Mouse (Mus musculus) gastrocnemius, postnatal 10 days (tissue): Measurements from ENCODE around the gene Olfr761. TPM values are rescaled to one million over a fixed set of nuclear protein-coding genes. Genes with fewer than 3 reads are reported as not detected.
"Not testable (repeated sequence)": the region's sequence is repeated elsewhere in the genome, so short reads cannot be mapped to it uniquely, and the experiment has no call there.

Experiments used
- DNase-seq: peaks from one replicate; pipeline ENCODE4 v3.0.0; 2021; ENCODE audit warnings: mixed read lengths
- long read RNA-seq, 2 experiments: library from polyadenylated mRNA; stranded (forward); transcript quantifications; one replicate each; pipeline ENCODE4 v2.0.0; 2021
- total RNA-seq, 2 experiments: library from RNA; stranded (reverse); gene quantifications; 2 replicates each; pipeline ENCODE4 v1.2.3; 2021

The Olfr761 gene
- not detected for total RNA-seq
- long read RNA-seq, experiment 1, result 0 reads
- long read RNA-seq, experiment 2, result 0 reads

DNA sequence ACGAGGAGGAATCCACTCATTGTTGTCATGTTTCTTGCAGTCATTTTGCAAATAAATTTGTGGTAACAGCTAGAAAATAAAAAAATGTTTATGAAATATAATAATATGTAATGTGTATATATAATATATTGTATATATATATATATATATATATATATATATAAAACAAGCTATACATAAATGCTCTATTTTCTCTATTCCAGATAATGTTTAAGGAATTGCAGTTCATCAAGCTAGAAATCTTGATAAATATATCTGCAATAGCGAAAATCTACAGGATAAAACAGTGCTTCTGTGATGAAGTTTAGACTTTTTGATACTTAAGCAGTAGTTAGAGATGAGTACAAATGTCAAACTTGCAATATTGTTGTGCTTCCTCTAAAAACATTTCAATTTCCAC is at the start of gene Olfr761:
Gene Olfr761, minus strand, starts transcription at position 101 of the 400 bp plus-strand sequence.
- no peak for DNase-seq

DNA sequence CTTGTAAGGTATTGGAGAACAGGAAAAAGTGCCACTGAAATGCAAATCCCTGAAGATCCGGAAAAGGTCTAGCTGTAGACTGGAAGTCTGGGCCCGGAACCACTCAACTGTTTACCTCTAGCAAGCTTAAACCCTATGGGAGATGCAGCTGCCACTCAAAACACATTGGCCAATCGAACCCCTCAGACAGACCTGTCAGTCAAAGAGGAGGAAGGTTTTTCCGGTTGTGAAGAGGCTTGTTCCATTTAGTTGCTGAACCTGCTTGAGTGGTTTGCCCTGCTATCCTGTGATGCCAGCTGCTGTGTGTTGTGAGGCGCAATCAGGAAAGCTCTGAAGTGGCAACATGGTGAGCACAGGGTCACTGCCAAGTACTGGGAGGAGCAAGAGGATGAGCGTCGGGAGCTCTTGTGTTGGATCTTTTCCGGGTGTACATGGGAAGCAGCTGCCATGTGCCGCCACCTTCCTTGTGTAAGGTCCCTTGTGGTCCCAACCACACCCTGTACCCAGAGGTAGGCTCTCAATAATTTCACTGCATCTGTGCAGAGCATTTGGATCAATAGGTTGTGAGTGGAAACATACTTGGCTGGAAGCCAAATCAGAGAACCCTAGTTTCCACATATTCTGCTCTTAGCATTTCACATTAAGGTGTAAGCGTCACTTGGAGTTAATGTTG is 42.9 kb upstream of the Olfr761 start:
- no peak for DNase-seq

DNA sequence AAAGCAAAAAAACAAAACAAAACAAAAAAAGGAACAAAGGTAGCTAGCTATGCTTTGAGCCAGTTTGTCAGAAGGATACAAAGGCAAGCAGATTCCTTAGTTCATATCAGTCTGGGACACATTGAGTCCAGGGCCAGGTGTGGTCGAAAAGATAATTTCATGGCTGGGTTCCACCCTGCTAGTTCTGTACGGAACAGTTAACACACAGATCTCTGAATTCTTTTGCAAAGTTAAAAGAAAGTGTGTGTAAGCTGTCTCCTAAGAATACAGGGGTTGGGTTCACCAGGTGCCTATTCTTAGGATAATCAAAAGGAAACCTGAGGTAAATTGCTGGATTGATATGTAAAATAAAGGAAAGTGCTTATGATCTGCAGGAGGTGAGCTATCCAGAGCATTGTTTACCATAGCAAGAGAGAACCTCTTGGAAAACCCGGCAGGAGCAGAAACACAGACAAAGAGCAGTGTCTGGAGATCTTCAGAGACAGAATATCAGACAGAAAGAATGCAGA is 37.6 kb upstream of the Olfr761 start:
- DNase-seq, result no peak

DNA sequence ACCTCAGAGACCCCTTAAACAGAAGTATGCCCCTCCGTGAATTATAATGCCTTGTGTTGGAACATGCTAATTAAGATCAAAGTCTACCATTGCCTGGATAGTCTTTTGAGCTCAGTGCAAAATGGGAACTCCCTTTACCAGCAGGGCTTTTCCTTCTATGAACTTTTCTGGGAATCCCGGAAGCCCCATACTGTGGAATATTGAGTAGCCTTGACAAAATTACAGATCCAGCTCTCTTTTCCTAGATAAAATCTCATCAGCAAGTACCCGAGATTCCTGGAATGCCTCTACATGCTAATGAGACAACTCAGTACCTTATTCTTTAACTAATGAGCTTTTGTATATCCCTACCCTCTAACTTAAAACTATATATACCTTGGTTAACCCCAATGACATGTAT is 20.7 kb upstream of the Olfr761 start:
- no peak for DNase-seq

DNA sequence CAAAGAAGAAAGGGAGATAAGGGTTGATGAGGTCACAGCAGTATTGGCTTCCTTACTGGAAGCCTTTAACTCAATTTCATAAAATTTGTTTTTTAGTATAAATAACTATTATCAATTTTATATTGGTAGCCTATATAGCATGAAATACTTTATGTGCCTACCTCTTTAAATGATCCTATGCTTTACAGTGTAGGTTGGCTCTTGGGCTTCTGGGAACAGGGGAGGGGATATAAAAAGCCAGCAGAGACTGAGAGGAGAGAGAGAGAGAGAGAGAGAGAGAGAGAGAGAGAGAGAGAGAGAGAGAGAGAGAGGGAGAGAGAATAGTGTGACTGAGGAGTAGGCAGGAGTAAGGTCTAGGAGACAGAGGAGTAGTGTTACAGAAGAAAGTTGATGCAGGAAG is 32.6 kb downstream of the Olfr761 start, which contains the start of gene Olfr128:
Gene Olfr128, plus strand, starts transcription at position 301 of the 400 bp plus-strand sequence.
- no peak for DNase-seq

DNA sequence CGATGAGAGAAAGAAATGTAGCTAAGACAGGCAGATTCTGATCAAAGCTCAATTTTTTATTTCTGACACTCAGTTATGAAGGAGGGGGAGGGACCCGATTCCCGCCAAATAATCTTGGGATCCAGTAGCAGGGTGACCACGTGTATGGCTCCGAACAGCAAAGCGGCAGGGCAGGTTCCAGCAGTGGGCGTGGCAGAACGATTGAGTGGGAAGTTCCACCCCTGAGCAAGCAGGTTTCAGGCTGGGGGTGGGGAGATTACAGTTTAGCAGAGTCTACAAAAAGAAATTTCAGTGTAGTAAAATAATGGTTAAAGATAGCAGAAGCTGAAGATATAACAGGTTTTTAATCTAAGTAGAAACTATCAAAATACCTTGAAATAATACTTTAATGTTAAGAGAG is 46.1 kb downstream of the Olfr761 start:
- not testable (repeated sequence) for DNase-seq

Other genes with a start within 250 kb of the Olfr761 start
- gene Olfr120, start 231.3 kb downstream of the Olfr761 start, total RNA-seq, result not detected
- gene Olfr121, start 204.2 kb downstream of the Olfr761 start, total RNA-seq, result not detected
- not detected for gene Olfr122, start 184.5 kb downstream of the Olfr761 start, total RNA-seq
- not detected for gene Olfr123, start 159.6 kb downstream of the Olfr761 start, total RNA-seq
- not detected for gene Olfr124, start 153.2 kb downstream of the Olfr761 start, total RNA-seq
- gene Olfr125, start 120.1 kb downstream of the Olfr761 start, total RNA-seq, result not detected
- gene Olfr126, start 105.6 kb downstream of the Olfr761 start, total RNA-seq, result not detected
- gene Olfr127, start 52.6 kb downstream of the Olfr761 start, total RNA-seq, result not detected
- gene Olfr128, start 32.5 kb downstream of the Olfr761 start, total RNA-seq, result not detected
- not detected for gene Olfr129, start 107.0 kb upstream of the Olfr761 start, total RNA-seq
- gene Olfr130, start 110.8 kb upstream of the Olfr761 start, total RNA-seq, result not detected
- not detected for gene Olfr131, start 135.6 kb upstream of the Olfr761 start, total RNA-seq
- gene Olfr132, start 181.4 kb upstream of the Olfr761 start, total RNA-seq, result not detected
- gene Olfr133, start 192.2 kb upstream of the Olfr761 start, total RNA-seq, result not detected
- not detected for gene Olfr134, start 218.3 kb upstream of the Olfr761 start, total RNA-seq